Mouse (Mus musculus): ENCODE results near the gene Tchh. TPM values are rescaled to one million over a fixed set of nuclear protein-coding genes. Genes with fewer than 3 reads are reported as not detected.
A peak's percentile ranks its signal among the peaks of the same experiment; 100 is the strongest.
"Not testable (repeated sequence)": the region's sequence is repeated elsewhere in the genome, so short reads cannot be mapped to it uniquely, and the experiment has no call there.

The Tchh gene
- polyA plus RNA-seq, 1 experiment from 2014 or later: 1.2 TPM

GRCm38 (mm10) chr3:93445165-93445705, 3.1 kb downstream of the Tchh start:
- WGBS: under 1% methylated on average over 36 of the region's 36 CpGs
- H3K27ac ChIP-seq (replicated peaks; ENCODE audit: low read depth, low read length): peak overlapping the region; percentile 72
- peaks cover 7% of the 10 kb centered on the region for H3K4me1 ChIP-seq (ENCODE audit: control insufficient read depth, insufficient read depth, low read length)
- H3K36me3 ChIP-seq (ENCODE audit: control insufficient read depth, insufficient read depth, low read length): no peaks in the 10 kb centered on the region
- ATAC-seq (ENCODE audit: low FRiP score, low TSS enrichment): peak; percentile 12; the same call in 1 of the 2 replicates
- H3K27me3 ChIP-seq (ENCODE audit: control insufficient read depth, insufficient read depth, low read length): peaks cover 47% of the 10 kb centered on the region
- H3K4me3 ChIP-seq (replicated peaks; ENCODE audit: low read depth, low read length): peak overlapping the region; percentile 63
- H3K9ac ChIP-seq (replicated peaks; ENCODE audit: low read length): peak overlapping the region; percentile 56
- peak overlapping the region; percentile 94 for H3K4me2 ChIP-seq (ENCODE audit: low read length)
- DNase-seq: peak; percentile 73
- H3K9me3 ChIP-seq (ENCODE audit: control insufficient read depth, low read length): no peaks in the 10 kb centered on the region

- H3K4me1 ChIP-seq (ENCODE audit: control insufficient read depth, insufficient read depth, low read length): peaks cover 7% of the 10 kb centered on the region
- peak overlapping the region; percentile 63 for H3K4me3 ChIP-seq (replicated peaks; ENCODE audit: low read depth, low read length)
- under 1% methylated on average over 54 of the region's 54 CpGs for WGBS
- H3K4me2 ChIP-seq (ENCODE audit: low read length): peak overlapping the region; percentile 94
- no peaks in the 10 kb centered on the region for H3K36me3 ChIP-seq (ENCODE audit: control insufficient read depth, insufficient read depth, low read length)
- ATAC-seq (ENCODE audit: low FRiP score, low TSS enrichment) (no peak), DNase-seq (peak; percentile 77)
- peaks cover 40% of the 10 kb centered on the region for H3K27me3 ChIP-seq (ENCODE audit: control insufficient read depth, insufficient read depth, low read length)
- peak overlapping the region; percentile 42; the same call in 1 of the 2 replicates for H3K9ac ChIP-seq (replicated peaks; ENCODE audit: low read length)
- H3K27ac ChIP-seq (replicated peaks; ENCODE audit: low read depth, low read length): no peak overlapping the region
- H3K9me3 ChIP-seq (ENCODE audit: control insufficient read depth, low read length): no peaks in the 10 kb centered on the region
These were observed 4.1 kb downstream of the Tchh start for GRCm38 (mm10) chr3:93446128-93446755.

- peak overlapping the region; percentile 34; the same call in 1 of the 2 replicates for H3K9ac ChIP-seq (replicated peaks; ENCODE audit: low read length)
- peaks cover 36% of the 10 kb centered on the region for H3K27me3 ChIP-seq (ENCODE audit: control insufficient read depth, insufficient read depth, low read length)
- peak; percentile 26 for DNase-seq
- peak overlapping the region; percentile 63 for H3K4me3 ChIP-seq (replicated peaks; ENCODE audit: low read depth, low read length)
- peak overlapping the region; percentile 94 for H3K4me2 ChIP-seq (ENCODE audit: low read length)
- not testable (repeated sequence) for H3K9me3 ChIP-seq (ENCODE audit: control insufficient read depth, low read length); H3K36me3 ChIP-seq (ENCODE audit: control insufficient read depth, insufficient read depth, low read length); H3K27ac ChIP-seq (replicated peaks; ENCODE audit: low read depth, low read length); ATAC-seq (ENCODE audit: low FRiP score, low TSS enrichment); H3K4me1 ChIP-seq (ENCODE audit: control insufficient read depth, insufficient read depth, low read length)
- 1% methylated on average over 32 of the region's 32 CpGs for WGBS
These were observed 4.6 kb downstream of the Tchh start for GRCm38 (mm10) chr3:93446756-93447137.

GRCm38 (mm10) chr3:93447138-93447841, 5.2 kb downstream of the Tchh start:
- Histone ChIP-seq H3K4me1 (ENCODE audit: control insufficient read depth, insufficient read depth, low read length) (peaks cover 7% of the 10 kb centered on the region), H3K27ac (replicated peaks; ENCODE audit: low read depth, low read length) (no peak overlapping the region), H3K4me3 (replicated peaks; ENCODE audit: low read depth, low read length) (peak overlapping the region; percentile 63), H3K9me3 (ENCODE audit: control insufficient read depth, low read length) (no peaks in the 10 kb centered on the region), H3K36me3 (ENCODE audit: control insufficient read depth, insufficient read depth, low read length) (no peaks in the 10 kb centered on the region), H3K27me3 (ENCODE audit: control insufficient read depth, insufficient read depth, low read length) (peaks cover 33% of the 10 kb centered on the region), H3K4me2 (ENCODE audit: low read length) (peak overlapping the region; percentile 94), H3K9ac (replicated peaks; ENCODE audit: low read length) (peak overlapping the region; percentile 34; the same call in 1 of the 2 replicates)
- ATAC-seq (ENCODE audit: low FRiP score, low TSS enrichment) (peak; percentile 47), DNase-seq (peak; percentile 85)
- WGBS: under 1% methylated on average over 59 of the region's 59 CpGs

DNA sequence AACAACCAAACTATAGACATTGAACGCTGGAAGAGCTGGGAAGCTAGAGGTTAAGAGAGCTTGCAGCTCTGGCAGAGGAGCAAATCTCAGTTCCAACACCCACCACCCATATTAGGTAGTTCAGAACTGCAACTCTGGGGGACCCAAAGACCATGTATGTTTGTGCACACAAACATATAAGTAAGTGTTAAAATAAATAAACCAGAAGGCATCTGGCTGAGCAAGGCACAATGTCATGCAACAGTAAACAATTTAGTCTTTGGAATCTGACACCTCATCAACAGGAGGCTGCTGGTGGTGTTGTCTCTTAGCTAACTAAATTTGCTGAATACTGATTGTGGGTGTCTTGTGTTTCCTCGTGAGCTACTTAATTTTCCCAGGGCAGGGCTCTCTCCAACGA, 24.4 kb downstream of the Tchh start:
- H3K4me1 ChIP-seq (ENCODE audit: control insufficient read depth, insufficient read depth, low read length): no peaks in the 10 kb centered on the region
- DNase-seq: no peak
- 80% methylated on average over 3 of the region's 3 CpGs for WGBS
- H3K27me3 ChIP-seq (ENCODE audit: control insufficient read depth, insufficient read depth, low read length): no peaks in the 10 kb centered on the region
- no peak overlapping the region for H3K27ac ChIP-seq (replicated peaks; ENCODE audit: low read depth, low read length)
- H3K9ac ChIP-seq (replicated peaks; ENCODE audit: low read length): no peak overlapping the region
- no peaks in the 10 kb centered on the region for H3K36me3 ChIP-seq (ENCODE audit: control insufficient read depth, insufficient read depth, low read length)
- no peak overlapping the region for H3K4me2 ChIP-seq (ENCODE audit: low read length)
- no peak for ATAC-seq (ENCODE audit: low FRiP score, low TSS enrichment)
- H3K4me3 ChIP-seq (replicated peaks; ENCODE audit: low read depth, low read length): no peak overlapping the region
- H3K9me3 ChIP-seq (ENCODE audit: control insufficient read depth, low read length): no peaks in the 10 kb centered on the region

GRCm38 (mm10) chr3:93467130-93467529, 25.0 kb downstream of the Tchh start:
- ATAC-seq (ENCODE audit: low FRiP score, low TSS enrichment) (no peak), DNase-seq (no peak)
- no peak overlapping the region for H3K4me2 ChIP-seq (ENCODE audit: low read length)
- H3K27me3 ChIP-seq (ENCODE audit: control insufficient read depth, insufficient read depth, low read length): no peaks in the 10 kb centered on the region
- no peak overlapping the region for H3K4me3 ChIP-seq (replicated peaks; ENCODE audit: low read depth, low read length)
- H3K36me3 ChIP-seq (ENCODE audit: control insufficient read depth, insufficient read depth, low read length): no peaks in the 10 kb centered on the region
- no peak overlapping the region for H3K9ac ChIP-seq (replicated peaks; ENCODE audit: low read length)
- WGBS: 95% methylated on average over 4 of the region's 4 CpGs
- H3K4me1 ChIP-seq (ENCODE audit: control insufficient read depth, insufficient read depth, low read length): no peaks in the 10 kb centered on the region
- no peak overlapping the region for H3K27ac ChIP-seq (replicated peaks; ENCODE audit: low read depth, low read length)
- no peaks in the 10 kb centered on the region for H3K9me3 ChIP-seq (ENCODE audit: control insufficient read depth, low read length)

- H3K4me1 ChIP-seq (ENCODE audit: control insufficient read depth, insufficient read depth, low read length): no peaks in the 10 kb centered on the region
- no peaks in the 10 kb centered on the region for H3K9me3 ChIP-seq (ENCODE audit: control insufficient read depth, low read length)
- no peak within 1 kb of the TSS for H3K9ac ChIP-seq (replicated peaks; ENCODE audit: low read length)
- 69% methylated on average over 5 of the region's 5 CpGs for WGBS
- H3K36me3 ChIP-seq (ENCODE audit: control insufficient read depth, insufficient read depth, low read length): no peaks in the 10 kb centered on the region
- no peaks in the 10 kb centered on the region for H3K27me3 ChIP-seq (ENCODE audit: control insufficient read depth, insufficient read depth, low read length)
- no peak within 1 kb of the TSS for H3K4me3 ChIP-seq (replicated peaks; ENCODE audit: low read depth, low read length)
- no peak within 1 kb of the TSS for H3K4me2 ChIP-seq (ENCODE audit: low read length)
- DNase-seq (no peak), ATAC-seq (ENCODE audit: low FRiP score, low TSS enrichment) (no peak)
- no peak within 1 kb of the TSS for H3K27ac ChIP-seq (replicated peaks; ENCODE audit: low read depth, low read length)
These were observed 26.4 kb downstream of the Tchh start, which contains the start of gene Tchhl1 for GRCm38 (mm10) chr3:93468561-93468960. TSS of gene Tchhl1 (plus strand) at chr3:93468754.

DNA sequence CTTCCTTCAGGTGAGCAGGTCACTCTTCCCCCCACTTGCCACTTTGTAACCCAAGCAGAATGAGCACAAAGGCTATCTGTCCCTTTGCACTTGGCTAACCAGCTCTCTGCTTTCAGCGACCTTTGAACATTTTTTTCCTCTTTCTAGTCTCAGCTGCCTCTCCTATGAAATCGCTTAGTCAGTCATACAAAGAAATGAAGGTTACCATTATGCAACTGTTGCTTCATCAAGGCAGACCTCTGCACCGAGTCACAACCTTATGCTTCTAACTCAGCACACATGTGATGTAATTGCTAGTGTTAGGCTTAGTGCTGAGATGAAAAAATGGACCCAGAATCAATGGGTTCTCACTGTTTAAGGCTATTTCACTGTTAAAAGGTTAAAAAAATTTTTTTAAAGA, 27.5 kb downstream of the Tchh start:
- Histone ChIP-seq H3K9ac (replicated peaks; ENCODE audit: low read length) (no peak overlapping the region), H3K27me3 (ENCODE audit: control insufficient read depth, insufficient read depth, low read length) (no peaks in the 10 kb centered on the region), H3K4me1 (ENCODE audit: control insufficient read depth, insufficient read depth, low read length) (no peaks in the 10 kb centered on the region), H3K4me2 (ENCODE audit: low read length) (no peak overlapping the region), H3K27ac (replicated peaks; ENCODE audit: low read depth, low read length) (no peak overlapping the region), H3K36me3 (ENCODE audit: control insufficient read depth, insufficient read depth, low read length) (no peaks in the 10 kb centered on the region), H3K4me3 (replicated peaks; ENCODE audit: low read depth, low read length) (no peak overlapping the region), H3K9me3 (ENCODE audit: control insufficient read depth, low read length) (no peaks in the 10 kb centered on the region)
- 83% methylated on average over 3 of the region's 3 CpGs for WGBS
- ATAC-seq (ENCODE audit: low FRiP score, low TSS enrichment) (no peak), DNase-seq (no peak)
